Mouse (Mus musculus) cerebellum, adult 2 months (tissue): Measurements from ENCODE around the gene Ifrd1.

Source experiments
- CTCF ChIP-seq: fragments of 200-500 bp; IDR thresholded peaks from 2 replicates; pipeline ENCODE4 v1.5.1; 2011; ENCODE audit warnings: low read depth, mild to moderate bottlenecking, control low read depth, low read length, moderate library complexity, borderline replicate concordance; ENCODE audit not compliant: insufficient read depth
- POLR2A ChIP-seq: fragments of 200-500 bp; IDR thresholded peaks from 2 replicates; pipeline ENCODE4 v1.6.1; 2011; ENCODE audit warnings: low read length, control low read depth, borderline replicate concordance; ENCODE audit not compliant: insufficient read depth

GRCm38 (mm10) chr12:40277581-40277980 lies 29.3 kb upstream of the Ifrd1 start:
- TF ChIP-seq CTCF: no peak
- TF ChIP-seq POLR2A: no peak
